Mouse (Mus musculus) Patski (cell line): Measurements from ENCODE around the gene Hikeshi. TPM values are rescaled to one million over a fixed set of nuclear protein-coding genes. Genes with fewer than 3 reads are reported as not detected.

Experiments used
- ATAC-seq: fragments of 100-300 bp; one replicate; pipeline ENCODE4 v1.8.0; 2021
- CTCF ChIA-PET: fragments of 350-600 bp; sonication (Branson Sonifier 250); formaldehyde crosslinking; loops from one replicate; lab custom pipeline; 2022; ENCODE audit warnings: inconsistent platforms; lab: Charles Lee
- POLR2A ChIA-PET: fragments of 350-600 bp; sonication (Branson Sonifier 250); formaldehyde crosslinking; loops from one replicate; lab custom pipeline; 2022; ENCODE audit warnings: antibody characterized with exemption, inconsistent platforms; lab: Charles Lee
- DNase-seq: peaks from one replicate; pipeline ENCODE4 v3.0.0-alpha.2; 2011; ENCODE audit warnings: low read depth, low spot score
- H3K27me3 ChIP-seq: fragments of 371-371 bp; one replicate; pipeline ENCODE4 v1.5.1; 2021
- CTCF ChIP-seq: fragments of 100-300 bp; IDR thresholded peaks from one replicate; pipeline ENCODE4 v1.5.1; 2021
- in situ Hi-C: fragments of 300-500 bp; cut with MboI; formaldehyde crosslinking; loops from 3 replicates; pipeline ENCODE4 v1.11.1; 2018; ENCODE audit warnings: low pct_unique_long_range_greater_than_20kb, mixed read lengths
- polyA plus RNA-seq: library from polyadenylated mRNA; unstranded; gene quantifications from one replicate; pipeline ENCODE4 v1.2.3, GENCODE M21; 2021

Gene Hikeshi
- polyA plus RNA-seq, 1 experiment from 2014 or later = 80.3 TPM

DNA sequence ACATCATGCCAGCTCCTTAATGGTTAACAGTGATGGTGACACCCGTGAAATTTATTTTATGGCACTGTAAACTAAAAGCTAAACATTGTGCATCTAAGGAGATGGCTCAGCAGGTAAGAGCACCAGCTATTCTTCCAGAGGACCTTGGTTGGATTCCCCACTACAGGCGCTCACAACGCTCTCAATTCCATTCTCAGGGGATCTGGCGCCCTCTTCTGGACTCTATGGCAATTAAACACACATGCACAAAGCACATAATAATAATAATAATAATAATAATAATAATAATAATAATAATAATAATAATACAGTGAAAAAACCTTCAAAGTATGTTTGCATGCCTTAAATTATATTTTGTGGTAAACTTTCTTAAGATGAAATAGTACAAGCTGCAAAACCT, 49.1 kb downstream of the Hikeshi start:
- ATAC-seq (no peak), DNase-seq (no peak)
- CTCF ChIA-PET = interaction anchor here (0.7 to 1.6 kb wide), 8 partner anchors 8 to 414 kb away, joined by 3 to 8 read pairs (median 3); no protein-coding TSS in a partner anchor
- TF ChIP-seq CTCF = peak; percentile 51
- POLR2A ChIA-PET = interaction anchor here (1.0 kb wide), 1 partner anchor 373 kb away, joined by 3 read pairs; no protein-coding TSS in a partner anchor
- in situ Hi-C loops = loop anchor here (25.0 kb wide), 1 partner anchor 705 kb away; no protein-coding TSS in a partner anchor
- no peaks in the 10 kb centered on the region for H3K27me3 ChIP-seq

DNA sequence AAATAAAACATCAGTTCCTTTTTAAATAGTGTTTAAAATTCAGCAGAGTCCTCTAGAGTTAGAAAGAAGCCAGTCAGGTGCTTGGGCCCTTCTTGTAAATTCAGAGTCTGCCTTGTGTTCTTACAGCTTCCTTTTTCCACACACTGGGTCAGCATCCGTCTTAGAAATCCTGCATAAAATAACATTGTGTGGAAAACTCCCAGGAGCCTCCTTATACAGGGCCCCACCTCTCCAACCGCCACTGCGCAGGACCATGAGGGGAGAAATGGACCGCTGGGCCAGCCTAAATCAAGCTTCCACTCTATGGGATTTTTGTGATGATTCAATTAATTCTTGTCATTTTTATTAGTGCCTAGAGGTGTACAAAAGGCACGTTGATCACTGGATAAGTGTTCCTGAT, 49.6 kb downstream of the Hikeshi start:
- ChIA-PET POLR2A (interaction anchor here (1.0 kb wide), 1 partner anchor 373 kb away, joined by 3 read pairs; no protein-coding TSS in a partner anchor), CTCF (interaction anchor here (0.8 to 1.6 kb wide), 7 partner anchors 9 to 414 kb away, joined by 3 to 8 read pairs (median 3); no protein-coding TSS in a partner anchor)
- in situ Hi-C loops = loop anchor here (25.0 kb wide), 1 partner anchor 704 kb away; no protein-coding TSS in a partner anchor
- ATAC-seq (no peak), DNase-seq (no peak)
- no peaks in the 10 kb centered on the region for H3K27me3 ChIP-seq
- TF ChIP-seq CTCF = no peak

DNA sequence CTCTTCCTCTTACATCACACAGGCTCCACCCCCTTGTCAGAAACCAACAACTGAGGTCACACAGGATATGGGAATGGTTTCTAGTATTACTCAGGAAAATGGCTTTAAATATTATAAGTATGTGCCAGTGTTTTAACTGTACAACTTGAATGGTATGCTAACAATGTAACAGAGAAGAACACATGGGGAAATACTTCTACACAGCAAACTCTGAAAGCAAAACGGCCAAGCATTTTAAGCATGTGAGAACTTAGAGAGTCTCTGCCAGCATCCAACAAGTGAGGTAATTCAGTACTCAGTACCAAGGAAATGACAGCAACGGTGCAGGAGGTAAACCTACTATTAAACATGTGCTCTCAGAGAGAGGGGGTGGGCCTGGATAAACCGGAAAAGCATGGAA, 56.5 kb downstream of the Hikeshi start:
- no peak for ATAC-seq
- in situ Hi-C loops = loop anchor here (25.0 kb wide), 1 partner anchor 697 kb away; no protein-coding TSS in a partner anchor

DNA sequence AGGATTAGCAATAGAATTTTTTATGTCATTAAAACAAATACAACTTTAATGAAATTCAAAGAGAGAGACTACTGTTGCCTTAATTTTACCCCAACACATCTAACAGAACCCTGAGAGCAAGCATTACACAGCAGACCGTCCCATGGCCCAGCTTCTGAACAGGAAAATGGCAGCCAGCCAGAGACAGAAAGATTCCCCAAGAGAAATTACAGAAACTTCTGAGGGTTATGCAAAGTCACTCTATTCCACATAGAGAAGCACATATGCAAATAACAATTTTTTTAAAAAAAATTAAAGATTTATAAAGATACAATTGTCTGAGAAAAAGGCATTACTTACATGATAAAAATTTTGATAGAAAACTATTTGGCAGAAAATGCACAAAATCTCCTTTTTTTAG, 61.3 kb downstream of the Hikeshi start:
- POLR2A ChIA-PET = interaction anchor here (0.6 kb wide), 1 partner anchor 95 kb away, joined by 3 read pairs; no protein-coding TSS in a partner anchor
- no peak for ATAC-seq
- in situ Hi-C loops = loop anchor here (25.0 kb wide), 1 partner anchor 692 kb away; no protein-coding TSS in a partner anchor
- CTCF ChIA-PET = no interaction called here
- TF ChIP-seq CTCF = no peak
- H3K27me3 ChIP-seq = no peaks in the 10 kb centered on the region
- no peak for DNase-seq

More for the DNA sequence above, 56.5 kb downstream of the Hikeshi start:
- no peak for TF ChIP-seq CTCF
- DNase-seq = no peak
- ChIA-PET POLR2A (no interaction called here), CTCF (no interaction called here)
- no peaks in the 10 kb centered on the region for H3K27me3 ChIP-seq

Other genes with a start within 250 kb of the Hikeshi start
- gene Ccdc81, start 37.6 kb downstream of the Hikeshi start, polyA plus RNA-seq = not detected
- 74.1 TPM for gene Eed, start 39.8 kb upstream of the Hikeshi start, polyA plus RNA-seq
- gene Picalm, start 189.0 kb upstream of the Hikeshi start, polyA plus RNA-seq = 331 TPM